Comparison of ENCODE assay signal across 8 mouse cellular contexts in genomic region chr17:28691687-28692340, GRCm38 (mm10). TPM values are rescaled to one million over a fixed set of nuclear protein-coding genes. Genes with fewer than 3 reads are reported as not detected.
DNase-seq lines count a peak whose midpoint lies in the region; ATAC-seq and TF ChIP-seq lines count a peak whose summit lies in the region.

No protein-coding gene starts in this region.

- peaks cover 57% of the 10 kb centered on the region for H3K79me2 ChIP-seq in C2C12 (ENCODE audit: control insufficient read depth, insufficient read depth)

- peak; percentile 17; the same call in 1 of the 2 replicates for ATAC-seq in granulocyte monocyte progenitor cell, adult 5-6 weeks (replicated peaks; ENCODE audit: poor library complexity, severe bottlenecking)
- no peak for ATAC-seq in inflammation-experienced regulatory T-cells, adult 6 months

- H3K4me1 ChIP-seq in cortical plate, adult 2 months (ENCODE audit: control insufficient read depth, insufficient read depth, low read length): peaks cover 15% of the 10 kb centered on the region

- H3K27me3 ChIP-seq in C2C12 (ENCODE audit: control insufficient read depth, insufficient read depth, insufficient read length): no peaks in the 10 kb centered on the region

- peak overlapping the region; percentile 88 for H3K27ac ChIP-seq in cortical plate, adult 2 months (ENCODE audit: insufficient read depth, low read length)

- H3K36me3 ChIP-seq in C2C12 (ENCODE audit: control insufficient read depth, insufficient read depth): peaks cover 25% of the 10 kb centered on the region

- peaks cover 49% of the 10 kb centered on the region for H3K79me3 ChIP-seq in C2C12 (ENCODE audit: low read depth)

- no peak for TF ChIP-seq POLR2A in cortical plate, adult 2 months (IDR thresholded peaks at IDR 0.05; ENCODE audit: extremely low read depth, insufficient read depth, low read length)

- peak; percentile 31 for DNase-seq in T-cell, adult 2 months (ENCODE audit: low spot score)
- DNase-seq in kidney, adult 8-10 months: peak; percentile 66 to 69
- DNase-seq in lung, postnatal 10 days: peak; percentile 78
- peak; percentile 13 for DNase-seq in retina, postnatal 7 days (ENCODE audit: low read depth, low spot score)

- peak overlapping the region; percentile 86 for H3K4me3 ChIP-seq in C2C12 (ENCODE audit: insufficient read depth, poor library complexity, severe bottlenecking)
- H3K4me3 ChIP-seq in cortical plate, adult 2 months (ENCODE audit: insufficient read depth, low read length): peak overlapping the region; percentile 43

- TF ChIP-seq CTCF in C2C12 (IDR thresholded peaks at IDR 0.05; ENCODE audit: control insufficient read depth, insufficient read depth, insufficient read length): peak; percentile 13
- TF ChIP-seq CTCF in cortical plate, adult 2 months (IDR thresholded peaks at IDR 0.05; ENCODE audit: extremely low read depth, insufficient read depth, low read length): no peak

- peak overlapping the region; percentile 99 for H3ac ChIP-seq in C2C12 (ENCODE audit: control insufficient read depth, insufficient read length, low read depth)

TF ChIP-seq in C2C12, 6 proteins besides CTCF, POLR2A, EP300 and RAD21:
- no peak for TF ChIP-seq MYOG (IDR thresholded peaks at IDR 0.05; ENCODE audit: control insufficient read depth, extremely low read depth, insufficient read length)
- TF ChIP-seq MYOD1 (IDR thresholded peaks at IDR 0.05; ENCODE audit: control insufficient read depth, insufficient read length, low read depth): no peak
- TF ChIP-seq FOSL1 (IDR thresholded peaks at IDR 0.05; ENCODE audit: insufficient read depth, low read length, poor library complexity, severe bottlenecking): no peak
- no peak for TF ChIP-seq CEBPB (IDR thresholded peaks at IDR 0.05; ENCODE audit: low read depth)
- TF ChIP-seq MAX (IDR thresholded peaks at IDR 0.05): no peak
- TF ChIP-seq USF1 (IDR thresholded peaks at IDR 0.05; ENCODE audit: low read depth): no peak
TF ChIP-seq in C2C12: peak in this region for 0.

RNA-seq across cellular contexts. Expression of gene Mapk14, which starts 0.7 kb away (rescaled TPM):
- 36.7 TPM for polyA plus RNA-seq in C2C12 (2012; fragmentation: generic; extraction: Trizol)
- 125 and 127 TPM in 2 replicates for polyA plus RNA-seq in cortical plate, adult 2 months (2012; rRNA removed)
- 123 and 141 TPM in 2 replicates for total RNA-seq in granulocyte monocyte progenitor cell, adult 5-6 weeks (2014; fragmentation: Nextera tagmentation)
- 101 and 156 TPM in 2 replicates for total RNA-seq in granulocyte monocyte progenitor cell, adult 5-6 weeks (2017)
- 10 to 100 TPM; 17.7 to 24.5 (median 24.2) TPM for polyA plus RNA-seq in inflammation-experienced regulatory T-cells, adult 6 months (2017; shearing (Covaris generic))

RNA-seq across cellular contexts. Expression of gene Slc26a8, which starts 1.8 kb away (rescaled TPM):
- polyA plus RNA-seq in C2C12 (2012; fragmentation: generic; extraction: Trizol): not detected
- 10.7 and 12.0 TPM in 2 replicates for polyA plus RNA-seq in cortical plate, adult 2 months (2012; rRNA removed)
- total RNA-seq in granulocyte monocyte progenitor cell, adult 5-6 weeks (2014; fragmentation: Nextera tagmentation): 3.8 TPM in 1 of 2 replicates, not detected in the other
- 0.93 and 2.5 TPM in 2 replicates for total RNA-seq in granulocyte monocyte progenitor cell, adult 5-6 weeks (2017)
- under 1 TPM; 0.21 to 0.88 (median 0.87) TPM for polyA plus RNA-seq in inflammation-experienced regulatory T-cells, adult 6 months (2017; shearing (Covaris generic))

RNA-seq across cellular contexts. Expression of gene AC170998.1, which starts 34.1 kb away (rescaled TPM):
- 0.15 TPM for polyA plus RNA-seq in C2C12 (2012; fragmentation: generic; extraction: Trizol)
- polyA plus RNA-seq in cortical plate, adult 2 months (2012; rRNA removed): 1.7 and 1.8 TPM in 2 replicates
- total RNA-seq in granulocyte monocyte progenitor cell, adult 5-6 weeks (2014; fragmentation: Nextera tagmentation): 10.5 and 19.9 TPM in 2 replicates
- total RNA-seq in granulocyte monocyte progenitor cell, adult 5-6 weeks (2017): 1.3 and 3.2 TPM in 2 replicates
- 10 to 100 TPM in 2 of 3 experiments, 1 to 10 TPM in 1; 6.0 to 13.5 (median 11.2) TPM for polyA plus RNA-seq in inflammation-experienced regulatory T-cells, adult 6 months (2017; shearing (Covaris generic))

Comparison
In these comparisons a context has a peak if more than half of its experiments do, and no peak if none do; other contexts are left out.
1. DNase-seq: peak in every context shown above with its lines; median percentile 78 in lung, postnatal 10 days; 68 in kidney, adult 8-10 months; 31 in T-cell, adult 2 months; 13 in retina, postnatal 7 days.